Mouse (Mus musculus): Measurements from ENCODE around the gene Cables2. TPM values are rescaled to one million over a fixed set of nuclear protein-coding genes. Genes with fewer than 3 reads are reported as not detected.
A peak's percentile ranks its signal among the peaks of the same experiment; 100 is the strongest.

Cables2 gene
- polyA plus RNA-seq, 1 experiment = 10.3 TPM

DNA sequence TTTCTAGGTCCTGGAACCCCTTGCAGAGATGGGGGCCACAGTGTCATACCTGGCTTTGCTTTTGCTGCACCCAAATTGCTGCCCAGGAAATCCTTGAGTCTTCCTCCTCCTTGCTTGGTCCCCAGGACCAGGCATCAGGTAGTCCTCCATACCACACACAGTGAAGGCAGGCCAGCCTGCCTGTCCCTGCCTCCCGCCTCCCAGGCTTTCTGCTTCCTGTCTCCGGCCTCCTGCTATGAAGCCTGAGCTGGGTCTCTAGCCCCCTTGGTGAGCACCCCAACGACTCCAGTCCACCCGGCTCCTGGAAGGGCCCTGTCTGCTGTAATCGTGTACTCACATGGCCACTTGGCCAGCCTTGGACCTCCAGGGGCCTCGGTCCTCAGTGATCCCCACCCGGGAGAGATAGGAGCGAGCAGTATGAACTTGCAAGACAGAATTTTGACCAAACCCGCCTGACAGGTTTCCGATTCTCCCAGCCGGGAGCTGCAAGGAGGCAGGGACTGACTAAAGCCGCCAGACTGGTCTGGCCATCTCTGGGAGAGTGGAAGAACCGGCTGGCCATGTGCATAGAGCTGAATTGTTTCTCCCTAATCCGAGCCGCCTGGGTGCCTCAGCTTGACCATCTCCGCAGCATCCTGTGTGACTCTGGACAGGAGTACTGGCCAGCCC is 16.3 kb upstream of the Cables2 start, which contains the start of gene Rbbp8nl:
Gene Rbbp8nl (minus strand): TSS at position 440 of the 669 bp plus-strand sequence.
- no peak within 1 kb of the TSS for H3K27ac ChIP-seq (ENCODE audit: insufficient read depth, low read depth, low read length)
- TF ChIP-seq POLR2A (IDR thresholded peaks at IDR 0.05; ENCODE audit: borderline replicate concordance, low read depth, low read length) (no peak), CTCF (IDR thresholded peaks at IDR 0.05; ENCODE audit: low read depth, low read length) (no peak)
- H3K4me1 ChIP-seq (ENCODE audit: control insufficient read depth, insufficient read depth, low read length) = no peaks in the 10 kb centered on the region
- no peak within 1 kb of the TSS for H3K4me3 ChIP-seq (ENCODE audit: insufficient read depth, low read length)

DNA sequence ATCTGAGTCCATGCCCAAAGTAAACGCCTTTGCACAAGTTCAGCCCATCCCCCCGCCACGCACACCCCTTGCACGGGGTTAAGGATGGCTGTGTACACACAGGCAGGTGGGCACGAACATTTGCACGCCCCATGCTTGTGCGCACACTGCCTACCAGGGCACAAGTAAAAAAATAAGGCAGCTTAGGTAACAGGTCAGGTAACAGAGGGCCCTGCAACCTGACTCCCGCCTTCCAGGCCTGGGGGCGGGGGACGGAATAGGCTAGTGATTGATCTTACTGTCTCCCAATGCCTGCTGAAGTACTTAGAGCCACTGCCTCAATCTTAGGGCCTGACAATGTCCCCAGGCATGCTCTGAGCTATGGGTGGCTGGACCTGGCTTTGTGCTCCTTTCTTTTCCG is 15.7 kb upstream of the Cables2 start:
- H3K4me1 ChIP-seq (ENCODE audit: control insufficient read depth, insufficient read depth, low read length) = no peaks in the 10 kb centered on the region
- TF ChIP-seq CTCF (IDR thresholded peaks at IDR 0.05; ENCODE audit: low read depth, low read length) = no peak
- no peak for TF ChIP-seq POLR2A (IDR thresholded peaks at IDR 0.05; ENCODE audit: borderline replicate concordance, low read depth, low read length)
- H3K27ac ChIP-seq (ENCODE audit: insufficient read depth, low read depth, low read length) = no peak overlapping the region
- no peak overlapping the region for H3K4me3 ChIP-seq (ENCODE audit: insufficient read depth, low read length)

DNA sequence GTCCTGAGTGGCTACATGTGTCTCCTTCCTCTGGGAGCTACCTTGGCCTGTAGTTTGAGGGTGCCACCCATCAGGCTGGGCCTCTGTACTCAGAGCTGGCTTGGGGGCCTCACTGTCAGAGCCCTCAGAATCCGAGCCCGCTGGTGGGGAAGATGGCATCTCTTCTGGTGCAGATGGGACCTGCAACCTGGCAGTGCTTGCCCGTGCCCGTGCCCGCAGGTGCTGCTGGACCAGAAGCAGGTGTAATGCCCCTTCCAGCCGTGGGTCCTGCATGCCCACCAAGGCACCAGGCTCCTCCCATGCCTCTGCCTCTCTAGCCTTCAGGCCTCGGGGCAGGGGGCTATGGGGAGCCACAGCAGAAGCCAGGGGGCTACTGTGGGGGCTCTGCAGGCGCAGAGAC is 6.0 kb upstream of the Cables2 start:
- TF ChIP-seq POLR2A (IDR thresholded peaks at IDR 0.05; ENCODE audit: borderline replicate concordance, low read depth, low read length) (no peak), CTCF (IDR thresholded peaks at IDR 0.05; ENCODE audit: low read depth, low read length) (no peak)
- no peak overlapping the region for H3K4me3 ChIP-seq (ENCODE audit: insufficient read depth, low read length)
- no peak overlapping the region for H3K27ac ChIP-seq (ENCODE audit: insufficient read depth, low read depth, low read length)
- peaks cover 5% of the 10 kb centered on the region for H3K4me1 ChIP-seq (ENCODE audit: control insufficient read depth, insufficient read depth, low read length)

DNA sequence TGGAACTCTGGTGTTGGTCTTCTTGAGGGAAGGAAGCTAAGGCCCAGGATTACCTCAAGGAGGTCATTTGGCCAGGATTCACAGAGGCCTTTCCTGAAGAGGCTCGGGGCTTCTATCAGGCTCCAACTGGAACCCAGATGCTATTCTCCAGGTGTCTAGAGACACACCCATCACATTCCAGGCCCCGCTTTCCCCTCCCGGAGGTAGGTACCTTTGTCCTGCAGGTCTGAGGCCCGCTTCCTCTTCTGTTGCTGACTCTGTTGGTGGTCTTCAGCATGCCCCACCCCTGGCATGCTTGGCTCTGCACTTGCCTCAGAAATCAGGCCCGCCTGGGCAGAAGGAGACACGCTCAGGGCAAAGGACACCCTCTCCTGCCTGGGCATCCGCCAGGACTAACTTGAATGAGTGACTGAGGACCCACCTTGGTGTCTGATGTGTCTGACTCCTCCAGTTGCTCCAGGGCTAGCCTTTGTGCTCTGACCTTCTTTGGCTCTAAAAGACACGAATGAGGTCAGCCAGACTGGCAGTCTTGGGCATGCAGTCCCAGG is 4.6 kb upstream of the Cables2 start:
- Histone ChIP-seq H3K27ac (ENCODE audit: insufficient read depth, low read depth, low read length) (no peak overlapping the region), H3K4me1 (ENCODE audit: control insufficient read depth, insufficient read depth, low read length) (peaks cover 5% of the 10 kb centered on the region), H3K4me3 (ENCODE audit: insufficient read depth, low read length) (no peak overlapping the region)
- no peak for TF ChIP-seq POLR2A (IDR thresholded peaks at IDR 0.05; ENCODE audit: borderline replicate concordance, low read depth, low read length)

DNA sequence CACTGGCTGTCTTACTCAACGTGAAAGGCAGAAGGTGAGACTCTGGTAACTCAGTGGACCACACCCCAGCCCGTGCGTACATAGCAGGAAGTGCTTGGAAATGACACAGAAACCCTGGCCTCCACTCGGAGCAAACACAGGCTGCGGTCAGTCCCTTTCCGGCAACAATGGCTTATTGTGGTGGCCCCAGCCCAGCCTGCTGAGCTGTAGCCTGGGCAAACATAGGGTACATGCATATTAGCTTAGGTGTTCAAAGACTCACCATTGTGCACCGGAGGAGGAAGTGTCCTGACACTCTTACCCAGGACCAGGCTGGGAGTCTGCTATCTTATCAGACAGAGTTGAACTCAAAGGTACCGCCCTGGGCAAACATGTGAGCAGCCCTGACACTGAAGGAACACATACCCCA is 3.6 kb upstream of the Cables2 start:
- no peak for TF ChIP-seq CTCF (IDR thresholded peaks at IDR 0.05; ENCODE audit: low read depth, low read length)
- no peak for TF ChIP-seq POLR2A (IDR thresholded peaks at IDR 0.05; ENCODE audit: borderline replicate concordance, low read depth, low read length)
- H3K27ac ChIP-seq (ENCODE audit: insufficient read depth, low read depth, low read length) = no peak overlapping the region
- no peak overlapping the region for H3K4me3 ChIP-seq (ENCODE audit: insufficient read depth, low read length)
- H3K4me1 ChIP-seq (ENCODE audit: control insufficient read depth, insufficient read depth, low read length) = peaks cover 11% of the 10 kb centered on the region

DNA sequence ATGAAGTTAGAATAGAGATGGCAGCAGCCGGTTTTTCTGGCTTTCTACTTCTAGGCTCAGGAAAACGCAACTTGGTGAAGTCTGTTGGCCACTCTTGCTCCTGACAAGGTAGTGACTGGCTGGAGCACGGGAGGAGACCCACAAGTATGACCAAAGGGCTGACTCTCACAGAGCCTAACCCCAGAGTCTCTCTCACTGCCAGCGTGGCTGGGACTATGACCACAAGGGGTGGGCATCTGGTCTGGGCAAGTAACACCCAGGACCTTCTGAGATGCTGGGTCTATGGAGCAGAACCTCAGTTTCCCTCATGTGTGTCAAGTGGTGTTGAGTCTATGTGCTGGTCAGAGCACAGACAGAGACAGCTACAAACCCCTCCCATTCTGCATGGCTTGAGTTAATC is 3.1 kb upstream of the Cables2 start:
- Histone ChIP-seq H3K4me1 (ENCODE audit: control insufficient read depth, insufficient read depth, low read length) (peaks cover 11% of the 10 kb centered on the region), H3K27ac (ENCODE audit: insufficient read depth, low read depth, low read length) (no peak overlapping the region), H3K4me3 (ENCODE audit: insufficient read depth, low read length) (no peak overlapping the region)
- TF ChIP-seq CTCF (IDR thresholded peaks at IDR 0.05; ENCODE audit: low read depth, low read length) (no peak), POLR2A (IDR thresholded peaks at IDR 0.05; ENCODE audit: borderline replicate concordance, low read depth, low read length) (no peak)

DNA sequence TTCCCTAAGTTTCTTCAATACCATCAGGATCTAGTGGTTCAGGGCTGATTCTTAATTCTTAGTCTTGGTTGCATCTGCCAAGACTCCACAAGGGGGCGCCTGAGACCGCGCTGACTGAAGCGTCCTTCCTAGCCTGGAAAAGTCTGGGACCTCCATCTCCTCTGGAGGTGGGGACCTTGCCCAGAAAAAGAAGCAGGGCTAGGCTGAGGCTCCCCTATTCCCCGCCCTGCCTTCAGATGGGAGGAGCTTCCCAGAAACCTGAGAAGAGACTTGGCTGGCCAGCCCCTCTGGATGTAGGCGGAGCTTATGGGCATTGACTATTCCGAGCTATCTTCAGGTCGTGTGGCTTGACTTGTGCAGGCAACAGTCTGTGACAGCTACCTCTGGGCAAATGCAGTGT is 2.5 kb upstream of the Cables2 start:
- H3K4me1 ChIP-seq (ENCODE audit: control insufficient read depth, insufficient read depth, low read length) = peaks cover 15% of the 10 kb centered on the region
- peak overlapping the region; percentile 8; the same call in 1 of the 2 replicates for H3K4me3 ChIP-seq (ENCODE audit: insufficient read depth, low read length)
- TF ChIP-seq CTCF (IDR thresholded peaks at IDR 0.05; ENCODE audit: low read depth, low read length) (peak; percentile 84), POLR2A (IDR thresholded peaks at IDR 0.05; ENCODE audit: borderline replicate concordance, low read depth, low read length) (no peak)
- no peak overlapping the region for H3K27ac ChIP-seq (ENCODE audit: insufficient read depth, low read depth, low read length)

DNA sequence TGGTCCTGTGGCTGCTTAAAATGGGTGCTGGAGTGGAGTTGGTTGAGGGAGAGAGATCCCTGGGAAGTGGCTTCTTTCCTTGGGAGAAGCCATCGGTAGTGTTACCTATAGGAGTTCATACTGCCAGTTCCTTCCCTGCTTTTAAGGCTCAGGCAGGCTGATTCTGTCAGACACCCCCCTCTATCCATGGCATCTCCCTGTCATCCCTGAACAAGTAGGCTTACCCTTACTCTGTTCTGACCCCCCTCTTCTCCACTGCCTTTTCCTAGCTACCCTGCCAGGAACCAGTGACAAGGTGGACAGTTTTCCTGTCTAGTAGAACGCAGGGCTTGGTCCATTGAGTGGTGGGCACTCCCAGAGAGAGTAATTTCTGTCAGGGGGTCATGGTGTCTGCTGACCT is 1.2 kb upstream of the Cables2 start:
- peaks cover 28% of the 10 kb centered on the region for H3K4me1 ChIP-seq (ENCODE audit: control insufficient read depth, insufficient read depth, low read length)
- no peak overlapping the region for H3K27ac ChIP-seq (ENCODE audit: insufficient read depth, low read depth, low read length)
- no peak overlapping the region for H3K4me3 ChIP-seq (ENCODE audit: insufficient read depth, low read length)
- TF ChIP-seq CTCF (IDR thresholded peaks at IDR 0.05; ENCODE audit: low read depth, low read length) (no peak), POLR2A (IDR thresholded peaks at IDR 0.05; ENCODE audit: borderline replicate concordance, low read depth, low read length) (no peak)

DNA sequence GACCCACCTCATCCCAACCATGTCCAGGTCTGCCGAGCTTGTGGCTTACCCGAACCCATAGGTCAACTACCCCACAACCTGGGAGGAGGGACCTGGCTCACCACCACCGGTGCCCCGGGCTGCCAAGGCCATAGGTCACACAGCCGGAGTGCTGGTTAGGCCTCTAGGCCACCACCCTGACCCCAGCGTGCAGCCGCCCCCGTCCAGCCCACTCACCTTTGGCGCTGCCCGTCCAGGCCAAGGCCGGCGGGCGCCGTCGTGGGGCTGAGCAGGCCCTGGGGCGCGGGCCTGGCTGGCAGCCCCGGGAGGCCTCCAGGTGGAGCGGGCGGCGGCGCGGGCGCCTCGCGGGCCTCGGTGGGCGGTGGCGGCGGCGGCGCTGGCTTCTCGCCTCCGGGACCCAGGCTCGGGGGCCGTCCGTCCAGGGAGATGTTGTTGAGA is 393 bp downstream of the Cables2 start:
- TF ChIP-seq CTCF (IDR thresholded peaks at IDR 0.05; ENCODE audit: low read depth, low read length) (no peak), POLR2A (IDR thresholded peaks at IDR 0.05; ENCODE audit: borderline replicate concordance, low read depth, low read length) (no peak)
- Histone ChIP-seq H3K27ac (ENCODE audit: insufficient read depth, low read depth, low read length) (no peak overlapping the region), H3K4me3 (ENCODE audit: insufficient read depth, low read length) (peak overlapping the region; percentile 72), H3K4me1 (ENCODE audit: control insufficient read depth, insufficient read depth, low read length) (peaks cover 29% of the 10 kb centered on the region)

DNA sequence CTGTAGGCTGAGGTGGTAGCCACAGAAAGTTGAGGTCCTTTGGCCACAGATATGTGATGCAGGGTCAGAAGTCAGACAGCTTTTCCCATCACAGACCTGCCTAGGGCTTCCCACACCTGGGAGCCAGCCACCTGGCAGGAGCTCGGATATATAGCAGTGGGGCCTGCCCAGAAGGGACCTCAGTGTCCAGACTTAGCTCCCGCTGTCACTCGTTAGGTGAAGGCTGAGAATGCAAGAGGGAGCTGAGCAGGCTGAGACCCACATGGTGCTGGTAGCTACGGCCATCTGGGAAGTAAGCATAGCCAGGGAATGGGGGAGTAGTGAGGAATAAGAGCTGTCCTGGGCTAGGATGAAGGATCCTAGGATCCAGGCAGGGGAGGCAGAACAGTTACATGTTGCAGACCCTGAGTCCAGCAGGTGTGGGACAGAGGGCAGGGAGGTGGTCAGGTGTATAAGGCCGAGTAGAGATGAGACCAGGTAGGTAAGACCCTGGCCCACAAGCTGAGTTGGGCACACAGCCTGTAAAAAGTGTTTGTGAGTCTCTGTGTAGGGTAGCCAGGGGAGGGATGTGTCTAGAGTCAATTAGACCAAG is 1.4 kb downstream of the Cables2 start:
- peaks cover 29% of the 10 kb centered on the region for H3K4me1 ChIP-seq (ENCODE audit: control insufficient read depth, insufficient read depth, low read length)
- peak overlapping the region; percentile 72 for H3K4me3 ChIP-seq (ENCODE audit: insufficient read depth, low read length)

More for the DNA sequence above, 1.4 kb downstream of the Cables2 start:
- TF ChIP-seq POLR2A (IDR thresholded peaks at IDR 0.05; ENCODE audit: borderline replicate concordance, low read depth, low read length) (no peak), CTCF (IDR thresholded peaks at IDR 0.05; ENCODE audit: low read depth, low read length) (no peak)
- no peak overlapping the region for H3K27ac ChIP-seq (ENCODE audit: insufficient read depth, low read depth, low read length)
